Mouse (Mus musculus) CD8-positive naive resting alpha-beta T cell, adult 2 months (primary cell): ENCODE results near the gene Eif3k.

Source experiments
- DNase-seq, 2 experiments: peaks; one replicate each; pipeline ENCODE4 v3.0.0; 2022; ENCODE audit warnings: low read depth in 2 of 2, low spot score in 2 of 2

Eif3k gene

GRCm38 (mm10) chr7:28941129-28941528, 40.5 kb downstream of the Eif3k start:
- DNase-seq, result no peak

DNA sequence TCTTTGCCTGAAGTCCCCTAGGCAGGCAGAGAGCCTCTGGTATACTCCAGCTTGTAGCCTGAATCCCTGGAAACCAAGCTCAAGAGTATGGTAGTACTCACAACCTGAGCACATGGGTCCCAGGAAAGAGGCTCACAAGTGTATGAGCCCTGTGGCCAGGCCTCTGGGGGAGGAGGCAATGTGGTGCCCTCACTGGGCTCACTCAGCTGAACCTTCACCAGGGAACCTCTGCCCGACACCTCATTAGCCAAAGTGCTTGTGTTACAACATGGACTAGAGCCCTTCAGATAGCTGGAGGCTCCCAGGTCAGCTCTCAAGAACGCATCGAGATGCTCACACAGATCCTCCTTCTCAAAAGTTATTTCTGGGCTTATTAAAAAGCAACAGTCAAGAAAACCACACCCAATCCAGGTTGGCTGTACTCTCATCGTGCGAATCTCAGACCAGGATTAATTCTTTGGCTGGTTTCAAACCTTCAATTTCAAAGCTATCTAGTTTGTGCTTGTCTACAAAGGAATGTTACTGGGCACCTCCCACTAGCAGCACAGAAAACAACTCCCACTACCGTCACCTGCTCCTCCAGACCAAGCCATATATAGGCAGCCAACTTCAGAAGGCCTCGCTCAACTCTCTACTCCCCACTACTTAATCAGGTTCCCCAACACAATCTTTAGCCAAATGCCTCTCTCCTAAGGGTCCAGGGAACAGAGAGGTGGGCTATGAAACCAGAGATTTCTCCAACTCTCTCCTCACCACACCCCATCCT, 42.1 kb downstream of the Eif3k start:
- no peak for DNase-seq

GRCm38 (mm10) chr7:28938654-28939053, 43.0 kb downstream of the Eif3k start:
- no peak for DNase-seq

- no peak for DNase-seq
Measured at GRCm38 (mm10) chr7:28936787-28937186, 44.9 kb downstream of the Eif3k start.

DNA sequence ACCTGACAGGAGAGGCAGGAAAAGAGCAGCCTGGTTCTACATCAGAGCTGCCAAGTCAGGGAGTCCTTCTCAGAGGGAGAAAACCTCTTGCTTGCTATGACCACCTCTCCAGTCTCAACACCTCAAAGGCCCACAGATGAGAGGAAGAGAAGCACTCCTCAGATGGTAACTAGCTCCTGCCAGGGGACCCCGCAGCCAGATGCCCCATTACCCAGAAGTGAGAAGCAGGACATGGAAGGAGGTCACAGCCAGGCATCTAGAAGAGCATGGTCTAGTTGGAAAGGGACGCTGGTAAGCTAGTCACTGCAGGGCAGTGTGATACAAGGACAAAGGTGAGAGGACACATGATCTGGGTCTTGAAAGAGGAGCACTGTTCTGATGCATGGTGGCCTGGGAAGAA, 47.8 kb downstream of the Eif3k start:
- DNase-seq, result no peak

GRCm38 (mm10) chr7:28932421-28933041, 49.1 kb downstream of the Eif3k start:
- DNase-seq, result no peak

- DNase-seq, result no peak
Measured at GRCm38 (mm10) chr7:28931695-28932039, 50.0 kb downstream of the Eif3k start.

DNA sequence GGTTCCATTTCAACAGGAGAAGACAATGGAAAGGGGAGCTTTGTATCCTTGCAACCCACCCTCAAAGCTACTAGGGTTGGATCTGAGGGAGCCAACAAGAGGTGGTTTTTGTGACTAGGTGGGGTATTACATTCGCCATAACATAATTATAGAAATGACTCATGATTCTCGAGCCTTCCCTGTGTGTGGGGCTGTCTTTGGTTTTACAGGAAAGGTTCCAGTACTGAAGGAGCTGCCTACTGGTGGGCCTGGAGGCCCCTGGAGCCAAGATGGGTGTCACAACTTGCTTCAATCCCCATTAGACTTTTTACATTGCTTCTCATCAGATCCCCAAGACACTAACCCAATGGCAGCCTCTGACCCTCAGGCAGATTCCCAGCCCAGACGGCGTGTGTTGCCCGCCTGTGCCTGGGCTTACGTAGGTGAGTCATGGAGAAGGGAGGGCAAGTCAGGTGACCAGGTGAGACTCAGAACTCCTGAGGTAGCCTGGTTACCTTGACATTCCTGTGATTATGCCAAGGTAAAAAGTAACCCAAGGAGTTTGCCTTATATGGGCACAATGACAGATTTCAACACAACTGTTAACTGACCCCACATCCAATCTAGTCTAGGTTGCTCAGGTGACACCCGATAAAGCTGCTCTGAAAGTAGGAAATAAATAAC, 50.5 kb downstream of the Eif3k start:
- DNase-seq, result no peak

- no peak for DNase-seq
Measured at GRCm38 (mm10) chr7:28930320-28931031, 51.2 kb downstream of the Eif3k start.

- DNase-seq, result no peak
Measured at GRCm38 (mm10) chr7:28929381-28929780, 52.3 kb downstream of the Eif3k start.

GRCm38 (mm10) chr7:28926172-28926571, 55.5 kb downstream of the Eif3k start:
- no peak for DNase-seq

DNA sequence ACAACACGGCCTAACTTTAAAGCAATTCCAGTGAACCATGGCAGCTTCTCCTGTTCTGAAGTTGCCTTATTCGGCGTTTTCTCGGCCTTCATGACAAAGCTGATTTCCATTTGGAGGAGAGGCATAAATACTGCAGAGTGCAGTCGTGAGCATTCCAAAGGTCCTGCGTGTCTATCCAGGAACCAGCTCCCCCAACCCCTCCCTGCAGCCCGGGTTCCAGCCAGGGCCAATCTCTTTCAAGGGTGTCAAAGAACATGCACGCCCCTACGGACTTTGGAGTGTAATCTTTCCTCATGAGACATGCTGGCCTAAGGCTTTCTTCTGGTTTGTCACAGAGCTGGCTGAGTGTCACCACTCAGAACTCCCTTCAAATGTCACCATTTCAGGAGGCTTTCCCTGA, 56.3 kb downstream of the Eif3k start:
- no peak for DNase-seq

DNA sequence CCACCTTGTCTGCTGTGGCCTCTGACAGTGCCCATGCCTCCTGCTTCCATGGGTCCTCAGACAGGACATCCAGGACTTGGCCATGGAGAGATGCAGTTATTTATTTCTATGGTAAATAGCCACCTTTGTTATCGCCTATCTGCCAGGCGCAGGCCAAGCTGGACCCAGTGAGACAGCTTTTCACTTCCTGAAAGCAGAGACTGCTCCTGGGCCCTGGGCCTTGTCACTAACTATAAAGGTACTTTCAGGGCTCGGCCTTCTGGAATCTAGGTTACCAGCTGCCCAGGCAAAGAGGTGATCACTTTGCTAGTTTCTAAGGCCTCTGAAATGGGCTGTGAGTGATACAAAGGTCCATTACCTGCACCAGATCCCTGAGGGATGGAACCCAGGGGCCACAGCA, 56.9 kb downstream of the Eif3k start:
- no peak for DNase-seq

DNA sequence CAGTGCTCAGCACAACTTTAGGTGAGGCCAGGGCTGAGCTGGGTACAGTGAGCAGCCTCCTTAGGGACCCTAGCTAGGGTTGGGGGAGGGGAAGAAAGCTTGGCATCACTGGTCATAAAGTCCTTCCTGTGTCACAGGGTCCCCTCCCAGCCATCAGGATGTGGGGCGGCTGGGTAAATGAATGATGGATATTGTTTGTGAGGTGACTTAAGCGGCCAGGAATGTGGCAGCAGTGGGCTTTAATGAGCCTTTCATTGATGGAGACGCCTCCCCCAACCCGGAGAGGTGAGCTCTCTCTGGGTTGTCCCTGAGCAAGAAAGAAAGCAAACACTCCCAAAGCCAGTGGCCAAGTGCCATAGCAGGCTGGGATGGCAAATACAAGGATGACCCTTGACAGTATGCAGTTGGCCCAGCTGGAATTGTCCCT, 57.8 kb downstream of the Eif3k start:
- DNase-seq, result no peak

DNA sequence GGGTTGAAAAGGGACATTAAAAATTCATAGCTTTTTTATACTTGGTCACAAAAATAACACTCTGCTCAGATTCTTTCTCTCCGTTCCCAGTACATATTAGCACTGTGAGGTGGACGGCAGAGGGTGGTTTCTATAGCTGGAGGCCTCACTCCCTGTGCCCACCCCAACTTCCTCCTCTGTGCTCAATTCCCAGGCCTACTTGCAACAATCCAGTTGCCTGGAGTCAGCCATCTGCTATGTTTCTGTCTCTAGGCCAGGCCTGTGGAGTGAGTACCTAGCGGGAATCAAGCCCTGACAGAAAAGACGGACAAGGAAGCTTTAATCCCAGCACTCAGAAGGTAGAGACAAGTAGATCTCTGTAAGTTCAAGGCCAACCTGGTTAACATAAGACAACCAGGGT, 59.1 kb downstream of the Eif3k start:
- DNase-seq, result no peak

DNA sequence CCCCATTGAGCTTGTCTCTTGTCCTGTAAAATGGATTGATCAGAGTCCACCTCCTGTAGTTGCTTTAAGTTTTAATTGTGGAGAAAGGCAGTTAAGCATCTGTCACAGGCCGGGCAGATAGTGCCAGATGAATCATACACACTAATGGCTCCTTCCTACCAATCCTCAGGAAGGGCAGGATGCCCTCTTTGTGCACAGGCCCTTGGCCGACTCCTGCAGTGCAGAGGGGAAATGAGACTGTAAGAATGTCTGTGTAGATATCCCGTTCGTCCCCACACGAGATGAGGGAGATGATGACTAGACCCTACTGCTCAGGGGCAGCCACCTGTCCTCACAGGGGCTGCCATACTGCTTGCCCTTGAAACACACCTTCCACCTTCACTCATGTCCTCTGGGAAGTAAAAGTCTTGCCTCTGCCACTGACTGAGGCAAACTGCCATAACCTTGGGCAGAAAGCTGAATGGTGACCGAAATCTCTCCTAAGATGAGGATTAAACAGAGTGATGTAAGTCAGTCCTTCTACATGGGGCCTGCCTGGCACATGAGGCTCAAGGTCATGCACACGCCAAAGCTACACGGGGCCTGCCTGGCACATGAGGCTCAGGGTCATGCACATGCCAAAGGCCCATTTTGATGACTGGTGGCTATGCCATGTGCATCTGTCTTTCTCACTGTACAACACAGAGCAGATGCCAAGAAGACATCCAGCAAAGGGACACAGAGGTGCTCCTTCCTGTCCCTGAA, 59.8 kb downstream of the Eif3k start:
- no peak for DNase-seq
